Mouse (Mus musculus) spleen, postnatal 14 days (tissue): ENCODE data around the gene Abca7.
"Not testable (repeated sequence)": the region's sequence is repeated elsewhere in the genome, so short reads cannot be mapped to it uniquely, and the experiment has no call there.

Experiments
- DNase-seq, 2 experiments: peaks; one replicate each; pipeline ENCODE4 v3.0.0; 2021 to 2022; ENCODE audit warnings: low spot score in 2 of 2

The Abca7 gene

DNA sequence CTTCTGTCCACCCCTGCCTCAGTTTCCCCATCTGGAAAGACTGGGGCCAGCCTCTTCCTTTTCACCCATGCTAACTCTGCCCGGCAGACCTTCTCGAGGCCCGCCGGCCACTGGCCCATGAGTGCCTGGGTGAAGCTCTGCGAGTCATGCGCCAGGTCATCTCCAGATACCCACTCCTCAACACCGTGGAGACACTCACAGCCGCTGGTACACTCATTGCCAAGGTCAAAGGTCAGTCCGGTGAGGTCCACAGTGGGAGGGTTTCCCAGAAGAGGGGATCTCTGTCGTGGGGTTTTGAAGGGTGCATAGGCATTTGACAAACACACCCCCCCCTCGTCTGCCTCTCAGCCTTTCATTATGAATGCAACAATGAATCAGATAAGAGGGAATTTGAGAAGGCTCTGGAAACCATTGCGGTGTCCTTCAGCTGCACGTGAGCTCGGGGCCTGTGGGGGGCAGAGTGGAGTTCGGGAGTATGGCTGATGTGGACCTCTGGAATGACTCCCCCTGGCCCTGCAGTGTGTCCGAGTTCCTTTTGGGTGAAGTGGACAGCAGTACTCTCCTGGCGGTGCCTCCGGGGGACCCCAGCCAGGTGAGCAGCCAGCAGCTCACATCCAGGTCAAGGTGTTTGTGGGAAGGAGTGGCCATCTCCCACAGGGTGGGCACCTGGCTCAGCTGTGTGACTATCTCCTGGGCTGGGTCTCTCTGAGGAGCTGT, 24.5 kb downstream of the Abca7 start:
- DNase-seq, result no peak

DNA sequence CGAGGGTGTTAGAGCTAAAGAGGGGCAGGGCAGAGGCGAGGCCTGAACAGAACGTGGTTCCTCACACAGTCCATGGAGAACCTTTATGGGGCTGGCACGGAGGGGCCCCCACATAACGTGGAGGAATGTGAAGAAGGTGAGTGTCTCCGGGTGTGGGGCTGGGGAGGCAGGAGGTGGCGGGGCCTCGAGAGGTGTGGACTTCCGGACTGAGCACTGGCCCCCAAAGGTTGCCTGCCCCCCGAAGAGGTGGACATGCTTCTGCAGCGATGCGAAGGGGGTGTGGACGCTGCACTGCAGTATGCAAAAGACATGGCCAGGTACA, 25.0 kb downstream of the Abca7 start:
- DNase-seq, result no peak

DNA sequence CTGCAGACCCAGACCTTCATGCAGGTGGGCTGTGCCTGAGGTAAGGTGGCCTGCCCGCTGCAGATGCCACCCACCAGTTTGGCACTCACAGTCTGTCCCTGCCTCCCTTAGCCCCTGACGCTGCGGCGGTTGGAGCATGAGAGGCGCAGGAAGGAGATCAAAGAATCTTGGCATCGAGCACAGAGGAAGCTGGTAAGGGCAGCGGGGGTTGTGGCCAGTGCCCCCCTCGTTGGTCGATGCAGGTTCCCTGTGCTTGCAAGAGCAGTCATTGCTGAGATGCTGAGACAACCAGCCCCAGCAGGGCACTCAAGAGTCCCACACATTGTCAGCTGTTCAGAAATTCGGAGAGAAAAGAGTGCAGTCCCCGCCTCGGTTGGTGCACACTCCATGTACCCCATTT, 25.9 kb downstream of the Abca7 start:
- no peak for DNase-seq

DNA sequence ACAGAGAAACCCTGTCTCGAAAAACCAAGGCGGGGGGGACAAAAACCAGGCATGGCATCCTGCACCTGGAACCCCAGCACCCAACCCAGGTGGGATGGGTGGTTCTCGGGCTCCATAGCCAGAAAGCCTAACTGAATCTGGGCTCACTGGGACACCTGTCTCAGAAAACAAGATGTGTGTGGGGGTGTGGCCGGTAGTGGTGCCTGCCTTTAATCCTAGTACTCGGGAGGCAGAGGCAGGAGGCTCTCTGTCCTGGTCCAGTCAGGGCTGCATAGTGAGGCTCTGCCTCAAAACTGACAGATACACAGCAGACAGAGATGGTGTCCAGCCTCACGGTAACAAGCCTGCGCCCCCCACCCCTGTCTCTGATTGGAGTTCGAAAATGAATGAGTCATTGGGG, 26.5 kb downstream of the Abca7 start:
- no peak for DNase-seq

DNA sequence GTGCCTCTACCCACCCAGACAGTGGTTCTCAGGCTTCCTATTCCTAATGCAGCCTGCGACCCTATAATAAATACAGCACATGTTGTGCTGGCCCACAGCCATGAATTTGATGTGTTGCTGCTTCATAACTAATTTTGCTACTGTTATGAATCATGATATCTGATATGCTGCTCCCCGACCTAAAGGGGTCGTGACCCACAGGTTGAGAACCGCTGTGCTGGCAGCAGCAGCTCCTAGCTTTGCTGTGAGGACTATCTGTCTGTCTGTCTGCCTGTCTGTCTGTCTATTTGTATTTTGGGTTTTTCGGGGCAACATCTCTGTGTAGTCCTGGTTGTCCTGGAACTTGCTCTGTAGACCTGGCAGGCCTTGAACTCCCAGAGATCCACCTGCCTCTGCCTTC, 27.5 kb downstream of the Abca7 start:
- no peak for DNase-seq

DNA sequence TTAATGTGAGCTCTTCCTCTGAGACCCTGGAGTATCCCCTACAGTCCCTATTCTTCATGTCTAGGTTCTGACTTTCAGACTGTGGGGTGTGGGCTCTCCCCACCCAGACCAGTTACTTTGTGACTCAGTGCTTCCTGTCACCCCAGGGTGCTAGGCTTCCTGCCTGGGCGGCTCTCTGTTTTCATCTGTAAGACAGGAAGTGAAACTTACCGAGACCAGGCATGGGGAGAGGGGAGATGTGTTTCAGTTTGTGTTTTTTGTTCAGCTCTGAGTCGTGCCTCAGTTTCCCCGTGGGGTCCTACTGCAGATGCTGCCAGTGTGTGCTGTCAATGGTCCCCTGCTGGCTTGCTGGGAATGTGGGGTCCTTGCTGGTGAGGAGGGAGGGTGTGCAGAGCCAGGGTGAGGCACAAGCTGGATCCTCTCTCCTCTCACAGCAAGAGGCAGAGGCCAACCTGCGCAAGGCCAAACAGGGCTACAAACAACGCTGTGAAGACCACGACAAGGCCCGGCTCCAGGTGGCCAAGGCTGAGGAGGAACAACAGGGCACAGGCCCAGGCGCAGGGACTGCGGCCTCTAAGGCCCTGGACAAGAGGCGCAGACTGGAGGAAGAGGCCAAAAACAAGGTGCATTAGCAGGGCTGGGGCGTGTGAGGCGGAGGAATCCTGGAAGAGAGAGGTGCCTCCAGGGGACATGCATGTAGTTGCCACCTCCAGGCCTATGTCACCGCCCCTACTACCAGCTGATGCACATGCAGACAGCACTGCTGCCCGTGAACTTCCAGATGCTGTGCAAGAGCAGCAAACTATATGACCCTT, 28.1 kb downstream of the Abca7 start:
- peak in 1 of 2 experiments; percentile 47 for DNase-seq

DNA sequence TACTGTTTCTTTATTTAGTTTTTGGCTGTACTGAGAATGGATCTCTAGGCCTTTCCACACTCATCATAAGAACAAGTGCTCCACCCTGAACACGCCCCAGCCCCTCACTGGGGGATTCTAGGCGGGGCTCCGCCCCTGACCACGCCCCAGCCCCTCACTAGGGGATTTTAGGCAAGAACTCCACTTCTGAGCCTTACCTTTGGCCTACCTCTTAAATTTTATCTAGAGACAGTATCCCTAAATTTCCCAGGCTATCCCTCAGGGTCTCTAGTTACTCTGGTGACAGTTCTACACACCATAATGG, 28.7 kb downstream of the Abca7 start:
- DNase-seq, result no peak

DNA sequence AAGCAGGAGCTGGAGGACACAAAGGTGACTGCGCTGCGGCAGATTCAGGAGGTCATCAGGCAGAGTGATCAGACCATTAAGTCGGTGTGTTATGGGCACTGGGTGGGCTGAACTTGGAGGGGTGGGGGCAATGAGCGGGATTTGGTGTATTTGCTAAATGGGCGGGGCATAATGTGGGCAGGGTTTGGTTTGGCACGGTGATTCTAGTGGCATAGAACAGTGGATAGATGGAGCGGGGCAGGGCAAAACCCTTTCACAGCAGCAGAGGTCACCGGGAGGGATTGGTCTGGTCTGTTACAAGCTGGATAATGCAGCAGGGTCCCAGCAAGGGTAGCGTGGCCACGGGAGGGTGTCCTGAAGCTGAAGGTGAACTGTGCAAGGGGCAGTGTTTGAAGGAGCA, 29.2 kb downstream of the Abca7 start:
- DNase-seq, result no peak

DNA sequence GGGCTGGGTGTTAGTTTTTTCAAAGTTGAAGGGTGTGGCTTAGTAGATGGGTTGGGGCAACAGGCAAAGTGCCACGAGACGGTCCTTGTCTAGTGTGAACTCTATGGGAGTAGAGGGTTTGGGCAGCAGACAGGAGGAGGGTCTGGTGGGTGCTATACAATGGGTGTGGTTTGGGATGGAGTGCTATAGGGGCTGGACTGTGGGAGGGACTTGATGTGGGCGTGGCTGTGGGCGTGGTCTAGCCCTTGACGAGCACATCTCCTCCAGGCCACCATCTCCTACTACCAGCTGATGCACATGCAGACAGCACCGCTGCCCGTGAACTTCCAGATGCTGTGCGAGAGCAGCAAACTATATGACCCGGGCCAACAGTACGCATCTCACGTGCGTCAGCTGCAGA, 29.6 kb downstream of the Abca7 start:
- DNase-seq, result no peak

DNA sequence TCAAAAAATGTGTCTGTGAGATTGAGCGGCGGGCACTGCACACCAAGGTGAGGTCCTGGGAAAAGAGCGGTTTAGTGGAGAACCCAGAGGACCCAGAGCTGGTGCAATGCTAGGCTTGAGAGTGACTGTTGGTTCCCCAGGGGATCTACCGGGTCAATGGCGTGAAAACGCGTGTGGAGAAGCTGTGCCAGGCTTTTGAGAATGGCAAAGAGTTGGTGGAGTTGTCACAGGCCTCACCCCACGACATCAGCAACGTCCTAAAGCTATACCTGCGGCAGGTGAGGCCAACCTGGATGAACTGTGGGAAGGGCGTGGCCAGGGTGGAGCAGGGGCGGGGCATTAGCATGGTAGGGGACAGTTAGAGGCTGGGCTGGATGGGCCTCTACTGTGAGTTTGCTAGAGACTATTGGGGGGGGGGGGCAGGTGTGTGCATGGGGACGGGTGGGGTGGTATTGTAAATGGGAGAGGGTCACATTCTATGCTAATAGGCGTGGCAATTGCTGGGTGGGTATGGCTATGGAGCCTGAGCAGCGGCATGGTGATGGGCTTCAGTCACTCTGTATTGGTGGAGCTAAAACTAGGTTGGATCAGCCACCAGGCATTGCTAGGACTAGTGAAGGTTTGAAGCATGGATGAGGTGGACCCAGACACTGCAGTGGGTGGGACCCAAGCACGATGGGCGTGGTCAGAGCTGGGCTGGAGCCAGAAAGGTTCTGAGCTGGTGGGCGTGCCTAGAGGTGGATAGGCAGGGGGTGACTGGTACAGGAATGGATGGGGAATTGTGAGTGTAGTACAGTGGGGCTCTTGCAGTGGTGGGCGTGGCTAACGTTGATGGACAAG, 31.6 kb downstream of the Abca7 start:
- DNase-seq, result no peak

DNA sequence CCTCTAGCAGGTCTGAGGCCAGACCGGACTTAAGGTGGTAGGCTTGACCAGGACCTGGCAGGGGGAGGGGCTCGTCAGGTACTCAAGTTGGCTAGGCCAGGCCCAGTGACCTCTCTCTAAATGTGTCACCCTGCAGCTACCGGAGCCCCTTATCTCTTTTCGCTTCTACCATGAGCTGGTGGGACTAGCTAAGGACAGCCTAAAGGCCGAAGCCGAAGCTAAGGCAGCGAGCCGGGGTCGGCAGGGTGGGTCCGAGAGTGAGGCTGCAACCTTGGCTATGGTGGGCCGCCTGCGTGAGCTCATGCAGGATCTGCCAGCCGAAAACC, 32.2 kb downstream of the Abca7 start:
- no peak for DNase-seq

DNA sequence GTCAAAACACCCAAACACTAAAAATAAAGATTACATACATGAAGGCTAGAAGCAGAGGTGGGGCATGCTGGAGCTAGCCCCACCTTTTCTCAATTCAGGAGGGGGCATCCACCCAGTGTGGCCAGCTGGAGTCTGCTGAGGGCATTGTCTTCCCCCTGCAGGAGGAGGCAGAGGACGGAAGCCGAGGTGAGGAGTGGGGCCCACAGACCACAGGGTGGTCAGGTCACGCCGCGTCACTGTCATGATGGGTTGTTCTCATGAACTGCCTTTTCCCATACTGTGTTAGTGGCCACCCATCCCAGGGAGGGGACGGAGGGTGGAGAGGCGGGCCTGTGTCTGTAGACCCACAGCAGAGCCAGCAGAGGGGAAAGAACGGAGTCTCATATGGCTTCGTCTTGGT, 33.9 kb downstream of the Abca7 start:
- no peak for DNase-seq

DNA sequence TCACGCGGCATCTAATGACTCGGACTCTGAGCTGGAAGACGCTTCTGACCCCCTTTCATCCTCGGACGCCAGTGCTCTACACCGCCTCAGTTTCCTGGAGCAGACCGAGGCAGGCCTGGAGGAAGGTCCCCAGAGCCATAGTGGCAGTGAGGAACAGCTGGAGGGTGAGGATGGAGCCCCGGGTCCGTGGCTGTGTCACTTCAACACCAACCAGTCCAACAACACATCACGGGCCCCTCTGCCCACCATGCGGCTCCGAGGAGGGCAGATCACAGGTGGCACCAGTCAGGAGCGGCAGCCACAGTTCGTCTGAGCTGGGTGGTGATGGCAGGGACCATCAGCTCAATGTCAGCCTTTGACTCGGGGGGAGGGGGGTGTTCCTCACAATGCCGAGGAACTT, 34.4 kb downstream of the Abca7 start:
- no peak for DNase-seq

DNA sequence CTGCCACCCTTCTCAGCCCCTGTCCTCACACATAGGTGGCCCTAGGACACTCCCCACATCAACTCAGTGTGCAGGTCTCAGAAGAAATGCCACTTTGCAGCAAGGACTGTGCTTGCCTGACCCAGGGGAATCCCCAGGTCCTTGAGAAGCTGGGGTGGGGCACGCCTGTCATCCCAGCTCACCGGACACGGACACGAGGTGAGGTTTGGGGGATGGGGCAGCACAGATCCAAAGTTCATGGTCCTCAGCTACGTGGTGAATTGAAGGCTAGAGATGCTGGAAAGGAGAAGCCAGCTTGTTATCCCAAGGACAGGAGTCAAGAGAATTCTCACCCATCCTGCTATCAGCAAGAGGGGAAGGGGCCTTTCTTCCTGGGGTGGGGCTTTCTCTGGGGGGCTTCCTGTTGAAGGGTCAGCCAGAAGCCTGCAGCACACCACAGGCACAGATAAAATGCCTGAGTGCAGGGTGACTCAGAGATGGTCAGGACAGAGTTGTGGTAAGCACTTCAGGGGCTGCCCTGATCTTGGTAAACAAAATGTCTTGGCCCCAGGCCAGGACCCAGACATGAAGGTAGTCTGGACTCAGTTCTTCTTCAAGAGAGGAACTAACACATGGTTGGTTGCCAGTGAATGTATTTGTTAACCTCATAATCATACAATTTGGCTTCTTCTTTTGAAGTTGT, 36.6 kb downstream of the Abca7 start:
- peak in 1 of 2 experiments; percentile 68 for DNase-seq

DNA sequence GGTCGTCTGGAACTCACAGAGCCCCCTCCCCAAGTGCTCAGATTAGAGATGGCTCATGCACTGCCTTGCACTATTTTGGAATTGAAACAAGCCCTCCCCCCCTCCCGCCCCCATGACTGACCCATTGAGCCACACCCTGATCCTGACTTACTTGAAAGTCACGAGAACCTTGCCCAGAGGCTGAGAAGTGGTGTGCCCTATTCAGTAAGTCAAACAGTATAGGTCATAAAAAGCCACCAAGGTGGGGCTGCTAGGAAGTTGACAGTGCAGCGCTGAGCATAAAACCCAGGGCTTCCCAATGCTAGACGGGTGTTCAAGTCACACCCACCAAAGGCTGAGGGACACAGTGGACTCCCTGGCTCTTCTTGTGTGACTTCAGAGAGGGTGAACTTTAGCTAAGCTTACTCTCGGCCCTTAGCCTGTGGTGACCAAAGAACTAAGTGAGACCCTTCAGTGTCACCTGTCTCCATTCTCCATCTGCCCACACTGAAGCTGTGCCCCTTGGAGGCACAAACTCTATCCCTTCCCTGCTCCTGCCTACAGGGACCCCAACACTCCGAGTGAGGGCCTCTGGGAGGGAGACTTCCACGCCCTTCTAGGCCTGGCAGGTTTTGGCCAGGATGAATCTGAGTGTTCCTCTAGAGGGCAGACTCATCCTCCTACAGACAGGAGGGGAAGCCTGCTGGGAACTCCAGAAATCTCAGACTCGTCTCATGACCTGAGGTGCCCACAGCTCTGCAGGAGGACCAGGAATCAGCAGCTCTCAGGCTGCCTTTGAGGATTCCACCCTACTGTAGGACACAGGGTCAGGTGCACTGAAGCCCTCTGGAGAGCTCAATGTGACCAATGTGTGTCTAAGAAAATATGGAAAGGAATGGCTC, 37.5 kb downstream of the Abca7 start:
- no peak for DNase-seq

DNA sequence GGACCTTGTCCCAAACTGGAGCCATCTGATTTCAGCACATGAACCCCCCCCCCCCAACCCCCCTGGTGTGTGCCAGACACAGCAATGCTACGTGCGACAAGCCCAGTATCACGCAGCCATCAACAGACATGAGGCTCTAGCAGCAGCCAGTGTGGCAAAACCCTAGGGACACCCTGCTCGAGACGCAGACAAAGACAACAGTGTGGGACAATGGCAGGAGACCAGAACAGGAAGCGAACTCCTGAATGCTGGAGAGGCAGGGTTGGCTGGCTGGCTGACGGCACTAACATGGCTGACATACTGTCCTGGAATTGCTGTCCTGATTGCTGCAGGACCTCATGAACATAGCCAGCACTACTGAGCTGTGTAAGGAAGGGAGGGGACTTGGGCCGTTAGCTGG, 38.9 kb downstream of the Abca7 start:
- no peak for DNase-seq

DNA sequence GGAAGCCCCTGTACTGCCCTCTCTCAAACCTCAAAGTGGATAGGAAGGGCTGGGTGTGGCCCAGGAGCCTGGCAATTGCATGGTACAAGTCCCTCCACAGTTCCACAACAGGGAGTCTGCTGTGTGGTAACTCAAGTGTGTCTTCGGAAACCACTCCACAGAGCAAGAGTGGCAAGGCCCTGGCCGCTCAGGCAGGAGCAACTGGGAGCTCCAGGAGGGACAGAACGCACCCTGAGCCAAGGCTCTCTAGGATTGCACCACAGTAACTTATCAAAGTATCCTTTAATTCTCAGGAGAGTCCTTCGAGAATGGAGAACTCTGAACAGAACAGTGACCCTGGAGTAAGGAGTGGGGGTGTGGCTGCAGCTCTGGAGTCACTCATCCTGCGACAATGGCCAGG, 39.4 kb downstream of the Abca7 start:
- no peak for DNase-seq

DNA sequence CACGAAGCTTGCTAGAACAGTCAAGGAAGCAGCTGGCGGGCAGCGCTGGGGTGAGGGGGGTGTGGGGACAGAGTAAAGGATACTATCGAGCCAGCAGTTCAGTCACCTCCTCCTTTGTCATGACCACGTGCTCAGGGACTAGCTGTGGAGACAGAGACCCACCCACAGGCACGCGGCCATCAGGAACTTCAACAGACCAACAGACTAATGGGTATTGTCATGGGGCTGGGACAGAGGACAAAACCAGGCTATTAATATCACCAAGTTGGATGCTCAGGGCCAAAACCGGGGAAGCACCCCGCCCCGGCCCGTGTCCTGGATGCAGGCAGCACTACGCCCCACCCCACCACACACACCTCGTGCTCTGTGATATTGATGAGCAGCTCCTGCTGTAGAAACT, 40.5 kb downstream of the Abca7 start:
- no peak for DNase-seq

DNA sequence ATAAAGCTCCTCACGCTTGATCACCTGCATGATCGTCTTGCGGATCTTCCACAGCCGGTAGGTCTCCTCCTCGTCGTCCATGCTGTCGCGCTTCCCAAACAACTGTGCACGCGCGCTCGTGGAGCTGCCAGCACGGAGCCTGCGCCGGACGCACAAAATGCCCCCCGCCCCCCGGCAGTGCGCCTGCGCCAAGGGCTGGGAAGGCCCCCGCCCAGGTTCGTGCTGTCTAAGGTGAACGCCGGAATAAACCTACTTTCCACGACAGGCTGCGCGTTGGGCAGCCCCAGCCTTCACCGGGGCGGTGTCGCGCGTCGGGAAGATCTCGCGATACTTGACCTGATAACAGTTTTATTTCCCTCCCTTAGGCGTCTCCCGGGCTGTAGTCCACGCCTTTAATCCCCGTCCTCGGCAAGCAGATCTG, 43.3 kb downstream of the Abca7 start, which contains the start of gene Polr2e:
Polr2e (minus strand) TSS at position 237 of the 421 bp plus-strand sequence.
- peak; percentile 96 to 97 for DNase-seq

DNA sequence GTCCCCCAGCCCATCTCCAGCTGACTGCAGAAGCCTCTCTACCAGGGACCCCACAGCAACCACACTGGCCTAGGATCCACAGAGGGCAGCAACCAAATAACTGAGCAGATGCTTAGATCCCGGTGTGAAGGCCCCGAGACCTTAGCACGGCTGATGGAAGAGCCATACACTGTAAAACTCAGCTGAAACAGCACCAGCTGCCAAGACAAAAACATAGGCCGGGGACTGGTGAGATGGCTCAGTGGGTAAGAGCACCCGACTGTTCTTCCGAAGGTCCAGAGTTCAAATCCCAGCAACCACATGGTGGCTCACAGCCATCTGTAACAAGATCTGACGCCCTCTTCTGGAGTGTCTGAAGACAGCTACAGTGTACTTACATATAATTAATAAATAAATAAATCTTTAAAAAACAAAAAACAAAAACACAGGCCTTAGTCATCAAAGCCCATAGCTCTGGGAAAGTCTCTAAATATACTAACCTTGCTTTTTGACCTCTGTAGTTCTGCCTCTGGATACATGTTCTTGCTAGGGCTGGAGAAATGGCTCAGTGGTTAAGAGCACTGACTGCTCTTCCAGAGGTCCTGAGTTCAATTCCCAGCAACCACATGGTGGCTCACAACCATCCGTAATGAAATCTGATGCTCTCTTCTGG, 45.2 kb downstream of the Abca7 start:
- DNase-seq, result not testable (repeated sequence)

DNA sequence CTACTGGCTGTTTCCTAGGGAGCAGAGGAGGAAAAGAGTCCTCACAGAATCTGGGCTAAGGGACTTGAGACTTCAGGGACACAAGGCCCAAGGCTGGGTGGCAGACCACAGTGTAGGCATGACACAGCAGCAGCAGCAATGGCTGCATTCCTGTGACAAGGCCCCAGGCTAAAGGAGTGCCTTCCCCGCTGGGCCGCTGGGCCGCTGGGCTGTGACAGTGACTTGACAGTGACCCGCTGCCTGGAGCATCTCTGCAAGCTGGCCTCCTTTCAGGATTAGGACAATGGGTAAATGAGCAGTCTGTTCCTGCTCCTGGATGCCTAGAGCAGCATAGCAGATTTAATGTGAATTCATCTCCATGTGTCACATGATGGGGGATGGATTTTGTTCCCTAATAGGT, 47.8 kb downstream of the Abca7 start:
- no peak for DNase-seq
